Mouse (Mus musculus) forebrain, embryonic 13.5 days (tissue): ENCODE results near the gene Ruvbl2. TPM values are rescaled to one million over a fixed set of nuclear protein-coding genes. Genes with fewer than 3 reads are reported as not detected.
"Not testable (repeated sequence)": the region's sequence is repeated elsewhere in the genome, so short reads cannot be mapped to it uniquely, and the experiment has no call there.

Experiments
- ATAC-seq: fragments of 200-750 bp; cut with Nextera tagmentation; 2 replicates; pipeline ENCODE4 v1.8.0; 2017
- H3K27ac ChIP-seq: fragments of 300-500 bp; sonication (generic); 2 replicates; pipeline ENCODE4 v1.5.1; 2015; ENCODE audit warnings: inconsistent platforms, mild to moderate bottlenecking, moderate library complexity
- H3K27me3 ChIP-seq: fragments of 300-500 bp; sonication (generic); 2 replicates; pipeline ENCODE4 v1.6.1; 2015; ENCODE audit warnings: mild to moderate bottlenecking, inconsistent platforms
- H3K36me3 ChIP-seq: fragments of 300-500 bp; sonication (generic); 2 replicates; pipeline ENCODE4 v1.6.1; 2015; ENCODE audit warnings: mild to moderate bottlenecking, inconsistent platforms; ENCODE audit not compliant: poor library complexity, severe bottlenecking
- H3K4me1 ChIP-seq: fragments of 300-500 bp; sonication (generic); 2 replicates; pipeline ENCODE4 v1.6.1; 2015; ENCODE audit warnings: inconsistent platforms
- H3K4me2 ChIP-seq: fragments of 300-500 bp; sonication (generic); 2 replicates; pipeline ENCODE4 v1.6.1; 2015; ENCODE audit warnings: inconsistent platforms, mild to moderate bottlenecking, moderate library complexity
- H3K4me3 ChIP-seq: fragments of 300-500 bp; sonication (generic); 2 replicates; pipeline ENCODE4 v1.5.1; 2015; ENCODE audit warnings: mild to moderate bottlenecking, inconsistent platforms
- H3K9ac ChIP-seq: fragments of 300-500 bp; sonication (generic); 2 replicates; pipeline ENCODE4 v1.6.1; 2015; ENCODE audit warnings: mild to moderate bottlenecking, inconsistent platforms
- H3K9me3 ChIP-seq: fragments of 300-500 bp; sonication (generic); replicated peaks from 2 replicates; pipeline ENCODE4 v1.6.1; 2016; ENCODE audit warnings: inconsistent platforms
- WGBS: fragments of 180-500 bp; shearing (Covaris S2); methylation state at CpG from one replicate; pipeline ENCODE4 v1.1.7; 2015; 5-methylcytosine and 5-hydroxymethylcytosine counted together
- polyA plus RNA-seq: library from polyadenylated mRNA; unstranded; fragments of >200 nt; fragmentation: Nextera tagmentation; extraction: Ambion mirVana; gene quantifications from 2 replicates; pipeline ENCODE4 v1.2.1, GENCODE M21; 2015

Ruvbl2 gene
- polyA plus RNA-seq, 1 experiment from 2014 or later, result 153 TPM

DNA sequence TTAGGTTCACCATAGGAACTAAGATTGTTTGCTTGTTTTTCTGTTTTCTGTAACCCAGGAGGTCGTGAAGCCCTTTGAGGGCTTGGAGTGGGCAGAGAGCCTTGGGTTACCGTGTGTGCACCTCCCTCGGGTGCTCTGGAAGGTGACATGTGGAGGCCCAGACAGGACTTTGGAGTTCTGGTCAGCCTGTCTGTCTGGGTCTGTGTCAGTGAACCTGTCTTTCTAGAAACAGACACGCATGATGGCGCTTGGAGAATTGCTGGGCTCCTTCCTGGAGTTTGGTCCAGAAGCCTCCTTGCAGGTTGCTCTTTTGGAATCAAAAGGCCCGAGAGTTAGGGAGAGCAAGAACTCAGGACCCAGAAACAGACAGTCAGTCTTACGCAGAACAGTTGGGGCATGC lies 22.5 kb upstream of the Ruvbl2 start:
- Histone ChIP-seq H3K27me3 (no peaks in the 10 kb centered on the region), H3K4me3 (peak overlapping the region; percentile 92)
- ATAC-seq, result no peak

GRCm38 (mm10) chr7:45459564-45460140 lies 21.8 kb upstream of the Ruvbl2 start, which contains the start of gene Ftl1:
Gene Ftl1, minus strand, starts transcription at chr7:45459884.
- under 1% methylated on average over 30 of the region's 37 CpGs for WGBS
- peak; percentile 97 for ATAC-seq
- H3K36me3 ChIP-seq, result peaks cover 70% of the 10 kb centered on the region

More for the DNA sequence above, 22.5 kb upstream of the Ruvbl2 start:
- peak overlapping the region; percentile 59 for H3K4me2 ChIP-seq
- peaks cover 44% of the 10 kb centered on the region for H3K4me1 ChIP-seq
- H3K27ac ChIP-seq, result peak overlapping the region; percentile 79
- WGBS, result 80% methylated on average over 7 of the region's 7 CpGs
- H3K36me3 ChIP-seq, result peaks cover 70% of the 10 kb centered on the region
- peak overlapping the region; percentile 51; the same call in 1 of the 2 replicates for H3K9ac ChIP-seq
- no peaks in the 10 kb centered on the region for H3K9me3 ChIP-seq

DNA sequence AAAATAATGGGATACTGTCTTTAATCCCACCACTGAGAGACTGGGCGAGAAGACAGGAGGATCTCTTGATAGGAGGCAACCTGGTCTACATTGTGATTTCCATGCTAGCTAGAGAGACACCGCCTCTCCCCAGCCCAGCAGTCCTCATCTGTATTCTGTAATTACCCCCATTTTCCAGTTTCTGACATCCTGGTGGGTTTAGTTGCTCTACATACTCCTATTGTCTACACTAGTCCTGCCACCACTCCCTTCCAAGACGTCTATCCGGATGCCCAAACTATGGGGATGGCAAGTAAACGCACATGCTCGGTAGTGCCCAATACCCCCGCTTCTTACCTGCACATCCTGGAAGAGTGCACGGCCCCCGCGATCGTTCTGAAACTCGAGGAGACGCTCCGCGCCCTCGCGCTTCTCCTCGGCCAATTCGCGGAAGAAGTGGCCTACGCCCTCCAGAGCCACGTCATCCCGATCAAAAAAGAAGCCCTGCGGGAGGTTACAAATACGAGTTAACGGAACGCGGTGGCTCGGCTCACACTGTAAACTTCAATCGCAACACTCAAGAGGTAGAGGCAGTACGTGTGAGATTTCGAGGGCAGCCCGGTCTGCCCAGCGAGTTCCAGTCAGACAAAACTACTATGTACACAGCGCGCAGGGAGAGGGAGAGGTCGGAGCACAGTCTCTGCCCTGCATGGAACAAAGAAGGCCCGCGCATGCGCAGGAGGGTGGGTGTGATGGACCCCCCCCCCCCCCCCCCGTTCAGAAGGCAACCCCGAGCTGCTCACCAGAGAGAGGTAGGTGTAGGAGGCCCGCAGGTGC lies 21.1 kb upstream of the Ruvbl2 start:
- WGBS, result under 1% methylated on average over 42 of the region's 43 CpGs
- Histone ChIP-seq H3K4me3 (peak overlapping the region; percentile 92), H3K27ac (peak overlapping the region; percentile 96), H3K4me2 (peak overlapping the region; percentile 67), H3K36me3 (peaks cover 70% of the 10 kb centered on the region), H3K9ac (peak overlapping the region; percentile 96), H3K27me3 (no peaks in the 10 kb centered on the region), H3K9me3 (no peaks in the 10 kb centered on the region), H3K4me1 (peaks cover 37% of the 10 kb centered on the region)
- peak; percentile 78 for ATAC-seq

More at GRCm38 (mm10) chr7:45459564-45460140, 21.8 kb upstream of the Ruvbl2 start, which contains the start of gene Ftl1:
- peak within 1 kb of the TSS; percentile 67 for H3K4me2 ChIP-seq
- H3K9me3 ChIP-seq, H3K27me3 ChIP-seq: not testable (repeated sequence)
- peak within 1 kb of the TSS; percentile 96 for H3K27ac ChIP-seq
- H3K4me1 ChIP-seq, result peaks cover 37% of the 10 kb centered on the region
- H3K9ac ChIP-seq, result peak within 1 kb of the TSS; percentile 96
- peak within 1 kb of the TSS; percentile 92 for H3K4me3 ChIP-seq

- peaks cover 63% of the 10 kb centered on the region for H3K36me3 ChIP-seq
- H3K27ac ChIP-seq, result peak overlapping the region; percentile 31
- peak overlapping the region; percentile 67 for H3K4me2 ChIP-seq
- H3K4me3 ChIP-seq, result peak overlapping the region; percentile 92
- WGBS, result 76% methylated on average over 9 of the region's 10 CpGs
- H3K27me3 ChIP-seq, result no peaks in the 10 kb centered on the region
- H3K9ac ChIP-seq, result peak overlapping the region; percentile 96
- no peak for ATAC-seq
- peaks cover 37% of the 10 kb centered on the region for H3K4me1 ChIP-seq
- H3K9me3 ChIP-seq, result no peaks in the 10 kb centered on the region
Observed at GRCm38 (mm10) chr7:45457204-45458060, 19.5 kb upstream of the Ruvbl2 start.

DNA sequence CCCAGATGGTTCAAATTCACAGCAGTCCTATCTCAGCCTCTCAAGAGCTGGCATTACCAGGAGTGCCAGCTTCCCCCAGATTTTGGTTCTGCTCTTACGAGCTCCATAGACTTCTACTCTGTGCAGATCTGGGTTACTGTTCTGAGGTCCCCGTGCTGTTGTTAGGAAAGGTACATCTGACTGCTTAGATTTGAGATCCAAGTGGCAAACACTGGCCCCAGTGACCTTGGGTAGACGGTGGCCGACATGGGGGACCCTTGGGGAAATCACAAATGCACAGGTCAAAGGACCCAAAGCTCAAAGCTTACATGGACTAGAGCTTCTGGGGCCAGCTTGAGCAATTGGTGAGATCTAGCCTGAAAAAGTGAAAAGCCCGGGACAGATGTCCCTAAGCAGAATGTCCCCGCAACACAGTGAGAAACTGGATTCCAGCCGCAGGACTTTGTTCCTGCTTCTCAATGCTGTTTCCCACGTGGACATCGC lies 18.9 kb upstream of the Ruvbl2 start:
- Histone ChIP-seq H3K9ac (peak overlapping the region; percentile 96), H3K27ac (peak overlapping the region; percentile 31), H3K27me3 (no peaks in the 10 kb centered on the region), H3K4me2 (peak overlapping the region; percentile 67), H3K4me1 (peaks cover 37% of the 10 kb centered on the region), H3K9me3 (no peaks in the 10 kb centered on the region), H3K4me3 (peak overlapping the region; percentile 92), H3K36me3 (peaks cover 63% of the 10 kb centered on the region)
- no peak for ATAC-seq
- WGBS, result 62% methylated on average over 9 of the region's 9 CpGs

- Histone ChIP-seq H3K9ac (no peak overlapping the region), H3K4me3 (no peak overlapping the region)
Observed at GRCm38 (mm10) chr7:45455932-45456696, 18.2 kb upstream of the Ruvbl2 start.

GRCm38 (mm10) chr7:45454971-45455370 lies 17.1 kb upstream of the Ruvbl2 start:
- H3K4me2 ChIP-seq, result no peak overlapping the region
- no peak overlapping the region for H3K9ac ChIP-seq
- no peak overlapping the region for H3K4me3 ChIP-seq
- no peaks in the 10 kb centered on the region for H3K9me3 ChIP-seq
- H3K27ac ChIP-seq, result no peak overlapping the region
- ATAC-seq, result no peak
- H3K27me3 ChIP-seq, result no peaks in the 10 kb centered on the region
- WGBS, result 93% methylated on average over 15 of the region's 15 CpGs
- peaks cover 63% of the 10 kb centered on the region for H3K36me3 ChIP-seq
- H3K4me1 ChIP-seq, result peaks cover 25% of the 10 kb centered on the region

More at GRCm38 (mm10) chr7:45455932-45456696, 18.2 kb upstream of the Ruvbl2 start:
- H3K36me3 ChIP-seq, result peaks cover 61% of the 10 kb centered on the region
- 76% methylated on average over 13 of the region's 13 CpGs for WGBS
- no peaks in the 10 kb centered on the region for H3K27me3 ChIP-seq
- H3K4me1 ChIP-seq, result peaks cover 36% of the 10 kb centered on the region
- H3K9me3 ChIP-seq, result no peaks in the 10 kb centered on the region
- H3K27ac ChIP-seq, result no peak overlapping the region
- no peak overlapping the region for H3K4me2 ChIP-seq
- ATAC-seq, result no peak

DNA sequence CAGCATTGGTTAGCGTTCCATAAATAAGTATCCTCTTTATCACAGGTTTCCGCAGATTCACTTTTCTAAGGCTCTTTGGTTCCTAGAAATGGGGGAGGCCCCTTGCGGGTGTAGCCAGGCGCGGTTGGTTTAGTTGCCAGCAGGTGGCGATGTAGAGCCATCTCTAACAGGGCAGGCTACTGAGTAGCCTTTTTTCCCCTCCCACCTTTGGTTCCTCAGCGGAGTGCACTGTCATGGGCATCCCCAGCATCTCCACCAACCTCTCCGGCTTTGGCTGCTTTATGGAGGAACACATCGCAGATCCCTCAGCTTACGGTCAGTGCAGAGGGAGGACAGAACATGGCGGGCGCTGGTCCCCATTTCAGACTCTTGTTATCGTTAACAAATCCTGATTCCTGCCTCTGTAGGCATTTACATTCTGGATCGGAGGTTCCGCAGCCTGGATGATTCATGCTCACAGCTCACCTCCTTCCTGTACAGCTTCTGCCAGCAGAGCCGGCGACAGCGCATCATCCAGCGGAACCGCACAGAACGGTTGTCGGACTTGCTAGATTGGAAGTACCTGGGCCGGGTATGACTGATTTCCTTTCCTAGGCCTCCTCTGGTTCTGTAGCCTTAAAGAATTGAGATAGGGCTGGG lies 13.6 kb upstream of the Ruvbl2 start:
- Histone ChIP-seq H3K36me3 (peaks cover 59% of the 10 kb centered on the region), H3K4me3 (no peak overlapping the region), H3K9ac (peak overlapping the region; percentile 23; the same call in 1 of the 2 replicates), H3K27ac (no peak overlapping the region), H3K4me1 (peaks cover 4% of the 10 kb centered on the region; the same call in 1 of the 2 replicates), H3K4me2 (no peak overlapping the region), H3K9me3 (no peaks in the 10 kb centered on the region), H3K27me3 (no peaks in the 10 kb centered on the region)
- peak; percentile 74 for ATAC-seq
- 54% methylated on average over 23 of the region's 23 CpGs for WGBS

GRCm38 (mm10) chr7:45449974-45450373 lies 12.1 kb upstream of the Ruvbl2 start:
- Histone ChIP-seq H3K27me3 (no peaks in the 10 kb centered on the region), H3K4me3 (no peak overlapping the region), H3K9me3 (no peaks in the 10 kb centered on the region), H3K4me1 (no peaks in the 10 kb centered on the region), H3K9ac (no peak overlapping the region), H3K4me2 (no peak overlapping the region), H3K36me3 (peaks cover 51% of the 10 kb centered on the region), H3K27ac (no peak overlapping the region)
- no peak for ATAC-seq
- WGBS, result 90% methylated on average over 1 of the region's 1 CpGs

- Histone ChIP-seq H3K27me3 (no peaks in the 10 kb centered on the region), H3K27ac (no peak overlapping the region), H3K4me3 (no peak overlapping the region), H3K4me2 (no peak overlapping the region), H3K36me3 (peaks cover 57% of the 10 kb centered on the region), H3K9me3 (no peaks in the 10 kb centered on the region), H3K9ac (no peak overlapping the region), H3K4me1 (no peaks in the 10 kb centered on the region)
- ATAC-seq, result no peak
- WGBS, result 44% methylated on average over 11 of the region's 11 CpGs
Observed at GRCm38 (mm10) chr7:45447325-45447990, 9.6 kb upstream of the Ruvbl2 start.
